Mouse (Mus musculus): Measurements from ENCODE around the gene H2al1j.
"Not testable (repeated sequence)": the region's sequence is repeated elsewhere in the genome, so short reads cannot be mapped to it uniquely, and the experiment has no call there.

GRCm38 (mm10) chrX:11308524-11308923 is 19.1 kb upstream of the H2al1j start, which contains the start of gene H2al1d:
- not testable (repeated sequence) for TF ChIP-seq CTCF (IDR thresholded peaks at IDR 0.05; ENCODE audit: low read depth, low read length); POLR2A (IDR thresholded peaks at IDR 0.05; ENCODE audit: insufficient read depth, low read length); EP300 (IDR thresholded peaks at IDR 0.05; ENCODE audit: insufficient read depth, low read depth, low read length)
